Mouse (Mus musculus) MEL (cell line): Measurements from ENCODE around the gene Atr. TPM values are rescaled to one million over a fixed set of nuclear protein-coding genes. Genes with fewer than 3 reads are reported as not detected.

Source experiments
- DNase-seq: peaks from one replicate; pipeline ENCODE4 v3.0.0; 2011; ENCODE audit warnings: low read depth, low spot score
- H3K27ac ChIP-seq: 2 replicates; pipeline ENCODE4 v1.5.1; 2012; ENCODE audit warnings: low read depth, mild to moderate bottlenecking, control low read depth, low read length, moderate library complexity; ENCODE audit not compliant: control insufficient read depth
- H3K27me3 ChIP-seq, 2 experiments: fragments of 150-350 bp in 1 of 2; sonication (generic) in 1 of 2; 2 replicates each; pipeline ENCODE4 v1.6.1; 2012; ENCODE audit warnings: low read length in 2 of 2, mild to moderate bottlenecking in 2 of 2, improper control_type of control experiment in 1 of 2, moderate library complexity in 1 of 2; ENCODE audit not compliant: insufficient read depth in 2 of 2, control insufficient read depth in 1 of 2
- H3K36me3 ChIP-seq, 2 experiments: 2 replicates each; pipeline ENCODE4 v1.6.1; 2012 to 2014; ENCODE audit warnings: low read length in 2 of 2, improper control_type of control experiment in 1 of 2, inconsistent platforms in 1 of 2, mild to moderate bottlenecking in 1 of 2; ENCODE audit not compliant: insufficient read depth in 2 of 2, control insufficient read depth in 1 of 2
- H3K4me1 ChIP-seq, 2 experiments: fragments of 150-350 bp in 1 of 2; sonication (generic) in 1 of 2; 2 replicates each; pipeline ENCODE4 v1.6.1; 2012; ENCODE audit warnings: low read length in 2 of 2, improper control_type of control experiment in 1 of 2, mild to moderate bottlenecking in 1 of 2; ENCODE audit not compliant: insufficient read depth in 2 of 2, control insufficient read depth in 1 of 2
- H3K4me3 ChIP-seq, 2 experiments: fragments of 150-350 bp in 1 of 2; sonication (generic) in 1 of 2; 2 replicates each; pipeline ENCODE4 v1.5.1; 2012; ENCODE audit warnings: low read depth in 2 of 2, low read length in 2 of 2, mild to moderate bottlenecking in 2 of 2, moderate library complexity in 2 of 2, control low read depth in 1 of 2, improper control_type of control experiment in 1 of 2; ENCODE audit not compliant: control insufficient read depth in 1 of 2, insufficient read depth in 1 of 2
- H3K79me2 ChIP-seq: 2 replicates; pipeline ENCODE4 v1.6.1; 2012; ENCODE audit warnings: mild to moderate bottlenecking, low read length, moderate library complexity; ENCODE audit not compliant: control insufficient read depth, poor library complexity, insufficient read depth
- H3K9ac ChIP-seq: 2 replicates; pipeline ENCODE4 v1.6.1; 2012; ENCODE audit warnings: low read depth, mild to moderate bottlenecking, control low read depth, low read length, moderate library complexity; ENCODE audit not compliant: control insufficient read depth, poor library complexity, severe bottlenecking
- H3K9me3 ChIP-seq: fragments of 150-350 bp; sonication (generic); replicated peaks from 2 replicates; pipeline ENCODE4 v1.6.1; 2012; ENCODE audit warnings: mild to moderate bottlenecking, low read length, improper control_type of control experiment, moderate library complexity; ENCODE audit not compliant: insufficient read depth
- BHLHE40 ChIP-seq: IDR thresholded peaks from 2 replicates; pipeline ENCODE4 v1.6.1; 2012; ENCODE audit warnings: low read depth, mild to moderate bottlenecking, inconsistent platforms, low read length, improper control_type of control experiment, borderline replicate concordance
- CTCF ChIP-seq, 3 experiments: IDR thresholded peaks in 2 of 3; conservative IDR thresholded peaks in 1 of 3; 2 replicates each; pipeline ENCODE4 v1.5.1; 2011 to 2012; ENCODE audit warnings: low read length in 3 of 3, low read depth in 2 of 3, mild to moderate bottlenecking in 2 of 3, improper control_type of control experiment in 1 of 3, inconsistent platforms in 1 of 3, mixed read lengths in 1 of 3, moderate library complexity in 1 of 3; ENCODE audit not compliant: control insufficient read depth in 1 of 3, insufficient read depth in 1 of 3, poor library complexity in 1 of 3, severe bottlenecking in 1 of 3
- ELF1 ChIP-seq: IDR thresholded peaks from 2 replicates; pipeline ENCODE4 v1.6.1; 2014; ENCODE audit warnings: low read depth, mild to moderate bottlenecking, inconsistent platforms, low read length, improper control_type of control experiment, moderate library complexity
- EP300 ChIP-seq, 2 experiments: IDR thresholded peaks; 2 replicates each; pipeline ENCODE4 v1.6.1; 2011; ENCODE audit warnings: improper control_type of control experiment in 2 of 2, low read length in 2 of 2, low read depth in 1 of 2, mild to moderate bottlenecking in 1 of 2
- ETS1 ChIP-seq: IDR thresholded peaks from 2 replicates; pipeline ENCODE4 v1.6.1; 2012; ENCODE audit warnings: low read depth, mild to moderate bottlenecking, inconsistent platforms, low read length, improper control_type of control experiment, moderate library complexity
- GATA1 ChIP-seq: IDR thresholded peaks from 2 replicates; pipeline ENCODE4 v1.6.1; 2011; ENCODE audit warnings: low read depth, low read length, improper control_type of control experiment
- JUND ChIP-seq: IDR thresholded peaks from 2 replicates; pipeline ENCODE4 v1.6.1; 2011; ENCODE audit warnings: low read depth, mild to moderate bottlenecking, improper control_type of control experiment, low read length
- KAT2A ChIP-seq: conservative IDR thresholded peaks from 2 replicates; pipeline ENCODE4 v1.6.1; 2012; ENCODE audit warnings: low read depth, low read length, improper control_type of control experiment, inconsistent platforms
- MAX ChIP-seq: IDR thresholded peaks from 2 replicates; pipeline ENCODE4 v1.6.1; 2011; ENCODE audit warnings: low read length, improper control_type of control experiment
- MAZ ChIP-seq: IDR thresholded peaks from 2 replicates; pipeline ENCODE4 v1.6.1; 2012; ENCODE audit warnings: low read depth, mild to moderate bottlenecking, inconsistent platforms, low read length, improper control_type of control experiment
- MEF2A ChIP-seq: IDR thresholded peaks from 2 replicates; pipeline ENCODE4 v1.6.1; 2014; ENCODE audit warnings: low read depth, mild to moderate bottlenecking, inconsistent platforms, low read length, improper control_type of control experiment; ENCODE audit not compliant: poor library complexity, insufficient replicate concordance, severe bottlenecking; ENCODE audit errors: extremely low read depth
- MYB ChIP-seq: IDR thresholded peaks from 2 replicates; pipeline ENCODE4 v1.6.1; 2011; ENCODE audit warnings: mild to moderate bottlenecking, low read depth, low read length, improper control_type of control experiment
- POLR2AphosphoS5 ChIP-seq: IDR thresholded peaks from 2 replicates; pipeline ENCODE4 v1.6.1; 2012; ENCODE audit warnings: low read depth, borderline replicate concordance, mild to moderate bottlenecking, inconsistent platforms, low read length, moderate library complexity, mixed read lengths
- SIN3A ChIP-seq: IDR thresholded peaks from 2 replicates; pipeline ENCODE4 v1.6.1; 2012; ENCODE audit warnings: low read length, improper control_type of control experiment, inconsistent platforms
- SMC3 ChIP-seq: IDR thresholded peaks from 2 replicates; pipeline ENCODE4 v1.6.1; 2011; ENCODE audit warnings: low read depth, low read length, improper control_type of control experiment
- TBP ChIP-seq: IDR thresholded peaks from 2 replicates; pipeline ENCODE4 v1.8.0; 2011; ENCODE audit warnings: low read depth, low read length, improper control_type of control experiment
- UBTF ChIP-seq: IDR thresholded peaks from 2 replicates; pipeline ENCODE4 v1.6.1; 2012; ENCODE audit warnings: low read depth, mild to moderate bottlenecking, inconsistent platforms, low read length, improper control_type of control experiment, moderate library complexity, borderline replicate concordance; ENCODE audit not compliant: insufficient read depth
- ZMIZ1 ChIP-seq: IDR thresholded peaks from 2 replicates; pipeline ENCODE4 v1.6.1; 2012; ENCODE audit warnings: low read depth, mild to moderate bottlenecking, inconsistent platforms, low read length, improper control_type of control experiment, moderate library complexity
- ZNF384 ChIP-seq: IDR thresholded peaks from 2 replicates; pipeline ENCODE4 v1.6.1; 2012; ENCODE audit warnings: low read depth, mild to moderate bottlenecking, inconsistent platforms, low read length, improper control_type of control experiment
- polyA plus RNA-seq, 2 experiments: library from polyadenylated mRNA; stranded (reverse) in 1 of 2; unstranded in 1 of 2; fragments of >175 nt in 1 of 2; fragments of >200 nt in 1 of 2; gene quantifications; 2 replicates each; pipeline versions ENCODE4 v1.2.1 to v1.2.4; 2012; ENCODE audit warnings: low replicate concordance in 2 of 2, low read depth in 1 of 2; ENCODE audit not compliant: insufficient read length in 2 of 2, insufficient read depth in 1 of 2, missing spikeins in 1 of 2
- total RNA-seq: library from RNA; depleted of rRNA; stranded (reverse); fragments of 300-350 nt; gene quantifications from 2 replicates; pipeline ENCODE4 v1.2.3, GENCODE M21; 2012

The Atr gene
- total and polyA plus RNA-seq, 3 experiments: 12.2 to 19.6 TPM; not detected in 1

DNA sequence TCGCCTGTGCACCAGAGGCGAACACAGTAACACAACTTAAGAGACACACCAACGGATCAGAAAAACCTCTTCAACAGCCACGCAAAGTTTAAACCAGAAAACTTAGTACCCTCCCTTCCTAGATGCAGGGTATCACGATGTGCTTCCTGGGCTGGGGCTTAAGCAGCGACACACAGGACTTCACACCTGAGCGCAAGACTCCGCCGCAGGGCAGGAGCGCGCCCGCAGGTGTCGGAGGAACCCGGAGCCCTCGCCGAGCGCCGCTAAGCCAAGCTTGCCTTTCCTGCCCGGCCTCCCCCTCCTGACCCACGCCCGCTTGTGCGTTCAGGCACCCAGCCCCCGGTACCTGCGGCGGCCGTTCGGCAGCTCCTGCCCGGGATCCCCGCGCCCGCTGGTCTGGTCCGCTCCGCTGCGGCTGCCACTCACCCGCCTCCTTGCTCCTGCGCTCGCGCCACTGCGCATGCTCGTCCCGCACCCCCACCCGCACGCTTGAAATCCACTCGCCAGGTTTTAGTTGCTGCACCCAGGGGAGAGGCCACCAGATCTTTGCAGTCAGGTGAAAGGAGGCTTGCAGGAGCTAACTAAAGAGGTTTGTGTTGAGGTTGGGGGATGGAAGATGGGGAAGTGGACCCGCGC is 12.5 kb upstream of the Atr start, which contains the start of gene Pls1:
Gene Pls1 (minus strand): TSS at position 487 of the 636 bp plus-strand sequence.
- TF ChIP-seq JUND (no peak), ZMIZ1 (no peak)
- H3K27me3 ChIP-seq: no peaks in the 10 kb centered on the region
- no peak for DNase-seq
- H3K9me3 ChIP-seq: no peaks in the 10 kb centered on the region
- H3K4me3 ChIP-seq: no peak within 1 kb of the TSS
- no peaks in the 10 kb centered on the region for H3K36me3 ChIP-seq
- H3K9ac ChIP-seq: no peak within 1 kb of the TSS
- no peaks in the 10 kb centered on the region for H3K79me2 ChIP-seq
- no peak within 1 kb of the TSS for H3K27ac ChIP-seq
- no peaks in the 10 kb centered on the region for H3K4me1 ChIP-seq

- no peak for DNase-seq
- TF ChIP-seq ETS1 (no peak), POLR2AphosphoS5 (no peak), KAT2A (no peak), ZNF384 (no peak), SMC3 (no peak), GATA1 (no peak), CTCF (IDR thresholded peaks at IDR 0.05 in 2 of 3, conservative IDR thresholded peaks at IDR 0.05 in 1 of 3; ENCODE audit: control insufficient read depth in 1 of 3, insufficient read depth in 1 of 3, low read depth in 2 of 3, low read length in 3 of 3, poor library complexity in 1 of 3, severe bottlenecking in 1 of 3) (no peak), MYB (no peak), TBP (no peak), ELF1 (no peak), EP300 (IDR thresholded peaks at IDR 0.05; ENCODE audit: low read depth in 1 of 2, low read length in 2 of 2) (no peak), SIN3A (no peak), MAZ (no peak), BHLHE40 (no peak), MEF2A (no peak), UBTF (no peak), MAX (no peak)
- no peak overlapping the region for H3K9ac ChIP-seq
- H3K36me3 ChIP-seq: no peaks in the 10 kb centered on the region
- H3K4me1 ChIP-seq: no peaks in the 10 kb centered on the region
- H3K27me3 ChIP-seq: no peaks in the 10 kb centered on the region
- no peaks in the 10 kb centered on the region for H3K9me3 ChIP-seq
- no peaks in the 10 kb centered on the region for H3K79me2 ChIP-seq
- H3K4me3 ChIP-seq: no peak overlapping the region
- no peak overlapping the region for H3K27ac ChIP-seq
These were observed 11.7 kb upstream of the Atr start for GRCm38 (mm10) chr9:95845711-95846110.
